11 mouse cellular contexts compared by ENCODE assay signal in genomic region chr1:131942621-131943590, GRCm38 (mm10). TPM values are rescaled to one million over a fixed set of nuclear protein-coding genes. Genes with fewer than 3 reads are reported as not detected.
DNase-seq lines count a peak whose midpoint lies in the region; ATAC-seq lines count a peak whose summit lies in the region.
"Had no signal": no experiment of that assay in that cellular context is flagged by ENCODE, and none has a peak within 500 bp of the region (broad histone marks: within the 10 kb centered on the region; RNA-seq: fewer than 3 reads in every experiment).

No protein-coding gene starts in this region.

- no peak overlapping the region for H3K9ac ChIP-seq in embryonic facial prominence, embryonic 14.5 days (ENCODE audit: low read depth, low read length)
- H3K9ac ChIP-seq: forebrain, postnatal 0 days had no signal

- no peak for ATAC-seq in embryonic facial prominence, embryonic 14.5 days (ENCODE audit: low read depth)
- ATAC-seq: forebrain, postnatal 0 days; intestine, embryonic 16.5 days had no signal

- peaks cover 4% of the 10 kb centered on the region; the same call in 1 of the 2 replicates for H3K4me1 ChIP-seq in embryonic facial prominence, embryonic 14.5 days (ENCODE audit: control insufficient read depth, insufficient read depth, low read length)
- peaks cover 25% of the 10 kb centered on the region for H3K4me1 ChIP-seq in embryonic facial prominence, embryonic 10.5 days

- H3K27me3 ChIP-seq in embryonic facial prominence, embryonic 14.5 days (replicated peaks; ENCODE audit: control insufficient read depth, insufficient read depth, low read length) = no peaks in the 10 kb centered on the region
- H3K27me3 ChIP-seq in embryonic facial prominence, embryonic 10.5 days (replicated peaks; ENCODE audit: low read depth, poor library complexity, severe bottlenecking) = no peaks in the 10 kb centered on the region

- H3K4me3 ChIP-seq in embryonic facial prominence, embryonic 14.5 days (ENCODE audit: low read depth, low read length) = no peak overlapping the region
- no peak overlapping the region for H3K4me3 ChIP-seq in embryonic facial prominence, embryonic 10.5 days

- peak; percentile 57 for DNase-seq in embryonic facial prominence, embryonic 14.5 days (ENCODE audit: low spot score)
- DNase-seq in embryonic facial prominence, embryonic 10.5 days (ENCODE audit: low spot score) = no peak
- peak; percentile 85 for DNase-seq in 3T3-L1 (ENCODE audit: low read depth, low spot score)
- DNase-seq in adrenal gland, postnatal 36 days = peak; percentile 52 to 61
- DNase-seq in kidney, postnatal 14 days = peak; percentile 56
- DNase-seq in left cerebral cortex, adult 9 months (ENCODE audit: low spot score in 2 of 2) = no peak
- no peak for DNase-seq in cerebellum, adult 9-10 months
- DNase-seq in frontal cortex, adult 2 months (ENCODE audit: extremely low spot score in 1 of 2, low spot score in 1 of 2) = no peak
- DNase-seq: forebrain, postnatal 0 days had no signal

- no peak overlapping the region for H3K4me2 ChIP-seq in embryonic facial prominence, embryonic 14.5 days (ENCODE audit: low read depth, low read length)

- no peaks in the 10 kb centered on the region for H3K9me3 ChIP-seq in embryonic facial prominence, embryonic 14.5 days (ENCODE audit: control insufficient read depth, low read length)
- H3K9me3 ChIP-seq in embryonic facial prominence, embryonic 10.5 days = no peaks in the 10 kb centered on the region

- H3K27ac ChIP-seq in embryonic facial prominence, embryonic 14.5 days (replicated peaks; ENCODE audit: low read depth, low read length) = no peak overlapping the region
- no peak overlapping the region for H3K27ac ChIP-seq in embryonic facial prominence, embryonic 10.5 days (replicated peaks)
- H3K27ac ChIP-seq: macrophage had no signal

- 0 out of 2 replicates have a peak, but pooled peaks cover 3% of the 10 kb centered on the region for H3K36me3 ChIP-seq in embryonic facial prominence, embryonic 14.5 days (ENCODE audit: control insufficient read depth, insufficient read depth, low read length)
- peaks cover 12% of the 10 kb centered on the region for H3K36me3 ChIP-seq in embryonic facial prominence, embryonic 10.5 days (replicated peaks)

- 61% methylated on average over 16 of the region's 16 CpGs for WGBS in embryonic facial prominence, embryonic 14.5 days
- WGBS in embryonic facial prominence, embryonic 10.5 days = 80% methylated on average over 16 of the region's 16 CpGs

RNA-seq across cellular contexts. Expression of gene Slc45a3, which starts 19.9 kb away (rescaled TPM):
- polyA plus RNA-seq in embryonic facial prominence, embryonic 14.5 days (2014; fragmentation: Nextera tagmentation; extraction: Ambion mirVana) = 8.5 and 11.0 TPM in 2 replicates
- 5.4 and 8.4 TPM in 2 replicates for polyA plus RNA-seq in embryonic facial prominence, embryonic 10.5 days (2016; fragmentation: Nextera tagmentation; extraction: Ambion mirVana)
- 10 to 100 TPM; 15.2 to 31.5 TPM for total RNA-seq in adrenal gland, postnatal 36 days (2021)
- polyA plus RNA-seq in frontal cortex, adult 2 months (2012; rRNA removed) = 1.4 and 2.0 TPM in 2 replicates

RNA-seq across cellular contexts. Expression of gene Nucks1, which starts 32.6 kb away (rescaled TPM):
- polyA plus RNA-seq in embryonic facial prominence, embryonic 14.5 days (2014; fragmentation: Nextera tagmentation; extraction: Ambion mirVana) = 45.1 and 48.9 TPM in 2 replicates
- polyA plus RNA-seq in embryonic facial prominence, embryonic 10.5 days (2016; fragmentation: Nextera tagmentation; extraction: Ambion mirVana) = 104 and 105 TPM in 2 replicates
- 100 to 1,000 TPM; 140 to 150 TPM for total RNA-seq in adrenal gland, postnatal 36 days (2021)
- 63.2 and 63.8 TPM in 2 replicates for polyA plus RNA-seq in frontal cortex, adult 2 months (2012; rRNA removed)

Comparison
In these comparisons a context has a peak if more than half of its experiments do, and no peak if none do; other contexts are left out.
1. DNase-seq: peak in embryonic facial prominence, embryonic 14.5 days (single experiment), 3T3-L1 (single experiment), adrenal gland, postnatal 36 days (2 of 2) and kidney, postnatal 14 days (single experiment); none in embryonic facial prominence, embryonic 10.5 days (single experiment), left cerebral cortex, adult 9 months (0 of 2), cerebellum, adult 9-10 months (single experiment) and frontal cortex, adult 2 months (0 of 2).